Mouse (Mus musculus): ENCODE data around the gene Necap1. TPM values are rescaled to one million over a fixed set of nuclear protein-coding genes. Genes with fewer than 3 reads are reported as not detected.

Gene Necap1
- polyA plus RNA-seq, 1 experiment from 2014 or later = 67.0 TPM

DNA sequence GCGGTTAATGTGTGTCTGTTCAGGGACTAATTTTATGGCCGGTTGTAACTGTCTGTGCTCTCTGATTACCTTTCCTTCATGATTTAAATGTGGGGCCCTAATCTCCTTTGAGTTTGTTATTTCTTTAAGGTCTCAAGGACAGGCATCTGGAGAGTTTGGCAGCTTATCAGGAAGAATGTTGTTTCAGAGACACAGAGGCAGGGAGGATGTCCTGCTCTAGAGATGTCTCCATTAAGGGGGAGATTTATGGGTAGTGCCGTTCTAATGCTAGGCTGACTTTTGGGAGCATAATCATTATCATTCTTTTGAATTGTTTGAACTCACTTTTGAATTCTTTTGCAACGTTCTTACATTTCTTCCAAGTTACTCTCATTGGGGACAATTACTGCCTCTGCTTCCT, 45.6 kb downstream of the Necap1 start:
- Histone ChIP-seq H3K36me3 (replicated peaks) (no peaks in the 10 kb centered on the region), H3K9me3 (no peaks in the 10 kb centered on the region), H3K27ac (no peak overlapping the region), H3K9ac (no peak overlapping the region), H3K4me2 (no peak overlapping the region), H3K4me1 (no peaks in the 10 kb centered on the region), H3K4me3 (replicated peaks) (no peak overlapping the region), H3K27me3 (no peaks in the 10 kb centered on the region)
- no peak for ATAC-seq (ENCODE audit: low FRiP score)
- whole genome bisulfite sequencing = 88% methylated on average over 4 of the region's 4 CpGs

DNA sequence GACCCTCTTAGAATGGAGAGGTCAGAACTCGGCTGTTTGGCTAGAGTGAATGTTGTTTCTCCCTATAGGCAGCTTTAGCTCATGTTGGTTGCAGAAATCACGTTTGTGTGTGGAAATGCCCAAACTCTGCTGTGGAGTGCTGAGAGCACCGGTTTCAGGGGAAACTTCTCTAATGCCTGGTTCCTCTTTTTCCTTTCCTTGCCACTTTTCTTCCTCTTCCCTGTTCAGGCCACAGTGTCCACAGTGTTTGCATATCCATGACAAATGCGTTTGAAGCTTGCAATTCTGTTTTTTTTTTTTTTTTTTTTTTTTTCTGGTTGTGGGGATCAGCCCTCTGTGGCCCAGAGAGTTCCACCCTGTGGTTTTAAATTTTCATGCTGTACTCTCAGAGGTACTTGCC, 47.2 kb downstream of the Necap1 start, which contains the start of gene Clec4a1:
Gene Clec4a1, plus strand, starts transcription at position 398 of the 400 bp plus-strand sequence.
- ATAC-seq (ENCODE audit: low FRiP score) = no peak
- Histone ChIP-seq H3K27ac (no peak within 1 kb of the TSS), H3K36me3 (replicated peaks) (no peaks in the 10 kb centered on the region), H3K4me2 (no peak within 1 kb of the TSS), H3K27me3 (no peaks in the 10 kb centered on the region), H3K9ac (no peak within 1 kb of the TSS), H3K4me1 (no peaks in the 10 kb centered on the region), H3K4me3 (replicated peaks) (no peak within 1 kb of the TSS), H3K9me3 (no peaks in the 10 kb centered on the region)
- WGBS = 71% methylated on average over 4 of the region's 4 CpGs

DNA sequence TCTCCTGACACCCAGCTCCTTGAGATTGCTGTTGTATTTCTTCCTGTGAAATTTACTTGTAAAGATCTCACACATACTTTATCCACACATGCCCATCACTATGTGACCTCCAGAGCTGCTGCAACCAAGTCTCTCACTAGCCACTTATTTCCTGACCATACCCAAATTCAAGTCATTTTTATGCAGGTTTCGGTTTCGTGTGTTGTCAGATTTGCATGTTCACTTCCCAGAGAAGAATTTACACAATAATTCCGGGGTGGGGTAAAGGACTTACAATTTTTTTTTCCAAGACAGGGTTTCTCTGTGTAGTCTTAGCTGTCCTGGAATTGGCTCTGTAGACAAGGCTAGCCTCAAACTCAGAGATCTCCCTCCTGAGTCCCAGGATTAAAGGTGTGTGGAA, 60.6 kb downstream of the Necap1 start:
- H3K4me1 ChIP-seq = no peaks in the 10 kb centered on the region
- H3K9me3 ChIP-seq = no peaks in the 10 kb centered on the region
- H3K9ac ChIP-seq = no peak overlapping the region
- no peaks in the 10 kb centered on the region for H3K36me3 ChIP-seq (replicated peaks)
- H3K4me3 ChIP-seq (replicated peaks) = no peak overlapping the region
- 89% methylated on average over 3 of the region's 3 CpGs for WGBS
- no peak for ATAC-seq (ENCODE audit: low FRiP score)
- no peak overlapping the region for H3K27ac ChIP-seq
- H3K4me2 ChIP-seq = no peak overlapping the region
- H3K27me3 ChIP-seq = no peaks in the 10 kb centered on the region

Small RNA genes within 50 kb of the gene (microRNA-seq; reads per million reads assigned to microRNA genes)
- not detected for gene Mir7231

Other genes with a start within 250 kb of the Necap1 start
- gene Dppa3, start 248.1 kb upstream of the Necap1 start, polyA plus RNA-seq (2016; fragmentation: Nextera tagmentation; extraction: Ambion mirVana) = not detected in 2 replicates
- 0.19 and 0.22 TPM in 2 replicates for gene Nanog, start 167.0 kb upstream of the Necap1 start, polyA plus RNA-seq (2016; fragmentation: Nextera tagmentation; extraction: Ambion mirVana)
- gene Slc2a3, start 72.8 kb upstream of the Necap1 start, polyA plus RNA-seq (2016; fragmentation: Nextera tagmentation; extraction: Ambion mirVana) = 17.7 and 24.2 TPM in 2 replicates
- gene Foxj2, start 54.6 kb upstream of the Necap1 start, polyA plus RNA-seq (2016; fragmentation: Nextera tagmentation; extraction: Ambion mirVana) = 5.7 and 5.8 TPM in 2 replicates
- gene C3ar1, start 18.3 kb upstream of the Necap1 start, polyA plus RNA-seq (2016; fragmentation: Nextera tagmentation; extraction: Ambion mirVana) = 1.2 TPM in 2 replicates
- 0.67 and 0.87 TPM in 2 replicates for gene Clec4a1, start 47.4 kb downstream of the Necap1 start, polyA plus RNA-seq (2016; fragmentation: Nextera tagmentation; extraction: Ambion mirVana)
- gene Clec4a3, start 78.0 kb downstream of the Necap1 start, polyA plus RNA-seq (2016; fragmentation: Nextera tagmentation; extraction: Ambion mirVana) = 0.38 and 0.59 TPM in 2 replicates
- not detected in 2 replicates for gene Clec4a4, start 115.9 kb downstream of the Necap1 start, polyA plus RNA-seq (2016; fragmentation: Nextera tagmentation; extraction: Ambion mirVana)
- gene Clec4b1, start 175.5 kb downstream of the Necap1 start, polyA plus RNA-seq (2016; fragmentation: Nextera tagmentation; extraction: Ambion mirVana) = not detected in 2 replicates
- gene Clec4a2, start 232.0 kb downstream of the Necap1 start, polyA plus RNA-seq (2016; fragmentation: Nextera tagmentation; extraction: Ambion mirVana) = 0.73 and 0.98 TPM in 2 replicates